Mouse (Mus musculus): ENCODE measurements at regions not wholly inside any gene's neighbourhood (a gene's known extent, or its start where the extent isn't known, plus 50 kb on each side); places are given as distances from the start of the nearest gene placed in this dataset.

- H3K4me1 ChIP-seq (ENCODE audit: control insufficient read depth, insufficient read depth, low read depth, low read length), result no peaks in the 10 kb centered on the region
- no peaks in the 10 kb centered on the region for H3K36me3 ChIP-seq (ENCODE audit: control insufficient read depth, insufficient read depth, low read length)
- WGBS, result 42% methylated on average over 3 of the region's 3 CpGs
- H3K4me3 ChIP-seq (ENCODE audit: low read length), result no peak overlapping the region
- H3K4me2 ChIP-seq (ENCODE audit: low read length), result no peak overlapping the region
- H3K27me3 ChIP-seq (replicated peaks; ENCODE audit: control insufficient read depth, insufficient read depth, low read length), result no peaks in the 10 kb centered on the region
- H3K9me3 ChIP-seq (ENCODE audit: control insufficient read depth, low read length), result no peaks in the 10 kb centered on the region
- H3K27ac ChIP-seq (ENCODE audit: low read depth, low read length), result no peak overlapping the region
- ATAC-seq, result no peak
- no peak overlapping the region for H3K9ac ChIP-seq (ENCODE audit: low read depth, low read length)
These were observed 190.7 kb upstream of the Tas2r134 start for GRCm38 (mm10) chr2:51436590-51436989.

DNA sequence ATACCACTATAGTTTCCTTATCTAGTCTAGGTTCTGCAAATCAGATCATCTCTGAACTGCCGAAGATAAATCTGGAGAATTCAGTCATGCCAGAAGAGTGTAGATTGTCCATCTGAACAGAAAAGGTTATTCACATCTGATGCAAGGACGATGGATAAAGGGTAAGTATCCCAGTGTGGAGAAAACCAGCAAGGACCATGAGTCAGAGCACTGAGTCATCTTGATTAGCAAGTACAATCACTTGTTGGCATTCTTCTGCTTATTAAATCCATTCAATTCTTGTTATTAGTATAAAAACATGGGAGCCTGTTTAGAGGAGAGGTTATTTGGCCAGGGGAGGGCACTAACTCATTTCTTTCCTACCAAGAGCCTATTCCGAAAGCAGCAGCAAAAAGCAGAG, 195.7 kb upstream of the Tas2r134 start:
- H3K36me3 ChIP-seq (ENCODE audit: control insufficient read depth, insufficient read depth, low read length), result no peaks in the 10 kb centered on the region
- H3K9ac ChIP-seq (ENCODE audit: low read depth, low read length), result no peak overlapping the region
- no peak overlapping the region for H3K27ac ChIP-seq (ENCODE audit: low read depth, low read length)
- no peaks in the 10 kb centered on the region for H3K4me1 ChIP-seq (ENCODE audit: control insufficient read depth, insufficient read depth, low read depth, low read length)
- no peak overlapping the region for H3K4me2 ChIP-seq (ENCODE audit: low read length)
- H3K27me3 ChIP-seq (replicated peaks; ENCODE audit: control insufficient read depth, insufficient read depth, low read length), result no peaks in the 10 kb centered on the region
- no peak for ATAC-seq
- H3K9me3 ChIP-seq (ENCODE audit: control insufficient read depth, low read length), result no peaks in the 10 kb centered on the region
- 82% methylated on average over 3 of the region's 3 CpGs for WGBS
- H3K4me3 ChIP-seq (ENCODE audit: low read length), result no peak overlapping the region

DNA sequence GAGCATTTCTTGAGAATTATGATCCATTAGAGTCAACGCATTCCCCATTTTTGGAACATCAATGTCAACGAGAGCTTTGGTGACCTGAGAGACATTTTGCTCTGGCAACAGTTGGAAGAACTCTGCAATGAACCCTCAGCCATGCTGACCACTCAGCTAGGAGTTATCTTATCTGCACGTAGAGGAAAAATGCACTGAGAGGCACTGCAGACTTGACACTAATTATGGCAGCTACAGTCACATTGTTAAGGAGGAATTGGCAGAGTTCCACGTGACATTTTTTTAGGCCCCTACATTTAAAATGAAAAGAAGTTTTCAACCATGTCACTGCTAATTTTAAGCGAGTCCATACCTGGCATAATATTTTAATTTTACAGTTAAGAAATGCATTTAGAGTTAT, 197.6 kb upstream of the Tas2r134 start:
- no peaks in the 10 kb centered on the region for H3K9me3 ChIP-seq (ENCODE audit: control insufficient read depth, low read length)
- H3K4me1 ChIP-seq (ENCODE audit: control insufficient read depth, insufficient read depth, low read depth, low read length), result no peaks in the 10 kb centered on the region
- WGBS, result 73% methylated on average over 5 of the region's 5 CpGs
- H3K4me3 ChIP-seq (ENCODE audit: low read length), result no peak overlapping the region
- ATAC-seq, result no peak
- no peak overlapping the region for H3K27ac ChIP-seq (ENCODE audit: low read depth, low read length)
- no peaks in the 10 kb centered on the region for H3K36me3 ChIP-seq (ENCODE audit: control insufficient read depth, insufficient read depth, low read length)
- H3K9ac ChIP-seq (ENCODE audit: low read depth, low read length), result no peak overlapping the region
- H3K27me3 ChIP-seq (replicated peaks; ENCODE audit: control insufficient read depth, insufficient read depth, low read length), result no peaks in the 10 kb centered on the region
- H3K4me2 ChIP-seq (ENCODE audit: low read length), result no peak overlapping the region

GRCm38 (mm10) chr2:51422442-51422841, 204.9 kb upstream of the Tas2r134 start:
- no peaks in the 10 kb centered on the region for H3K27me3 ChIP-seq (replicated peaks; ENCODE audit: control insufficient read depth, insufficient read depth, low read length)
- 46% methylated on average over 6 of the region's 6 CpGs for WGBS
- no peaks in the 10 kb centered on the region for H3K36me3 ChIP-seq (ENCODE audit: control insufficient read depth, insufficient read depth, low read length)
- no peak overlapping the region for H3K27ac ChIP-seq (ENCODE audit: low read depth, low read length)
- H3K9ac ChIP-seq (ENCODE audit: low read depth, low read length), result no peak overlapping the region
- no peak overlapping the region for H3K4me3 ChIP-seq (ENCODE audit: low read length)
- H3K4me1 ChIP-seq (ENCODE audit: control insufficient read depth, insufficient read depth, low read depth, low read length), result no peaks in the 10 kb centered on the region
- no peak overlapping the region for H3K4me2 ChIP-seq (ENCODE audit: low read length)
- ATAC-seq, result no peak
- H3K9me3 ChIP-seq (ENCODE audit: control insufficient read depth, low read length), result no peaks in the 10 kb centered on the region

- Histone ChIP-seq H3K4me3 (ENCODE audit: low read length) (no peak overlapping the region), H3K27me3 (replicated peaks; ENCODE audit: control insufficient read depth, insufficient read depth, low read length) (no peaks in the 10 kb centered on the region), H3K9me3 (ENCODE audit: control insufficient read depth, low read length) (no peaks in the 10 kb centered on the region), H3K4me1 (ENCODE audit: control insufficient read depth, insufficient read depth, low read depth, low read length) (no peaks in the 10 kb centered on the region), H3K9ac (ENCODE audit: low read depth, low read length) (no peak overlapping the region), H3K27ac (ENCODE audit: low read depth, low read length) (no peak overlapping the region), H3K4me2 (ENCODE audit: low read length) (no peak overlapping the region), H3K36me3 (ENCODE audit: control insufficient read depth, insufficient read depth, low read length) (no peaks in the 10 kb centered on the region)
- ATAC-seq, result 0 out of 2 replicates have a peak, but pooled peaks have one; percentile 24
- 62% methylated on average over 10 of the region's 10 CpGs for WGBS
These were observed 209.2 kb upstream of the Tas2r134 start for GRCm38 (mm10) chr2:51417908-51418690.

DNA sequence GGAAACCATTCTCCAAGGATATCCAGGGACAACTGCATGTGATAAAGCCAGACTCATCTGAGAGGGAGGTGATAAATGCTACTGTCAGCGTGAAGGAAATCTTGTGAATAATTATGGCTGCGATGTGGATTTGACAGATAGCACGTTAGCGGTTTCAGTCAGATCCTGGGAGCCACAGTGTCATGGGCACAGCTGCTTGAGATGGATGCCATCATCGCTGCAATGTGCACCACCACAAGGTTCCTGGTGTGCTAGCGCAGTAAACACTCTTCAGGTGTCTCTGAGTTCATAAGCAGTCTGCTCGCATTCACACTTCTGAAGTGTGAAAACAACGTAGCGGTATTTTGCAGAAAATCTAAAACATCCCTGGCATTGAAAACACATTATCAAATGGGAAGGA, 238.9 kb upstream of the Tas2r134 start:
- WGBS, result 83% methylated on average over 9 of the region's 9 CpGs
- no peaks in the 10 kb centered on the region for H3K36me3 ChIP-seq (ENCODE audit: control insufficient read depth, insufficient read depth, low read length)
- H3K27ac ChIP-seq (ENCODE audit: low read depth, low read length), result no peak overlapping the region
- H3K4me1 ChIP-seq (ENCODE audit: control insufficient read depth, insufficient read depth, low read depth, low read length), result no peaks in the 10 kb centered on the region; the same call in 1 of the 2 replicates
- H3K4me3 ChIP-seq (ENCODE audit: low read length), result no peak overlapping the region
- H3K27me3 ChIP-seq (replicated peaks; ENCODE audit: control insufficient read depth, insufficient read depth, low read length), result no peaks in the 10 kb centered on the region
- H3K4me2 ChIP-seq (ENCODE audit: low read length), result no peak overlapping the region
- H3K9ac ChIP-seq (ENCODE audit: low read depth, low read length), result no peak overlapping the region
- ATAC-seq, result no peak
- no peaks in the 10 kb centered on the region for H3K9me3 ChIP-seq (ENCODE audit: control insufficient read depth, low read length)

GRCm38 (mm10) chr2:51387136-51387535, 238.2 kb upstream of the Rnd3 start:
- H3K36me3 ChIP-seq (ENCODE audit: control insufficient read depth, insufficient read depth, low read length), result no peaks in the 10 kb centered on the region
- no peaks in the 10 kb centered on the region for H3K9me3 ChIP-seq (ENCODE audit: control insufficient read depth, low read length)
- no peak overlapping the region for H3K9ac ChIP-seq (ENCODE audit: low read depth, low read length)
- no peaks in the 10 kb centered on the region; the same call in 1 of the 2 replicates for H3K4me1 ChIP-seq (ENCODE audit: control insufficient read depth, insufficient read depth, low read depth, low read length)
- H3K27ac ChIP-seq (ENCODE audit: low read depth, low read length), result no peak overlapping the region
- ATAC-seq, result 0 out of 2 replicates have a peak, but pooled peaks have one; percentile 42
- no peak overlapping the region for H3K4me2 ChIP-seq (ENCODE audit: low read length)
- no peak overlapping the region for H3K4me3 ChIP-seq (ENCODE audit: low read length)
- H3K27me3 ChIP-seq (replicated peaks; ENCODE audit: control insufficient read depth, insufficient read depth, low read length), result no peaks in the 10 kb centered on the region
- 40% methylated on average over 1 of the region's 1 CpGs for WGBS

DNA sequence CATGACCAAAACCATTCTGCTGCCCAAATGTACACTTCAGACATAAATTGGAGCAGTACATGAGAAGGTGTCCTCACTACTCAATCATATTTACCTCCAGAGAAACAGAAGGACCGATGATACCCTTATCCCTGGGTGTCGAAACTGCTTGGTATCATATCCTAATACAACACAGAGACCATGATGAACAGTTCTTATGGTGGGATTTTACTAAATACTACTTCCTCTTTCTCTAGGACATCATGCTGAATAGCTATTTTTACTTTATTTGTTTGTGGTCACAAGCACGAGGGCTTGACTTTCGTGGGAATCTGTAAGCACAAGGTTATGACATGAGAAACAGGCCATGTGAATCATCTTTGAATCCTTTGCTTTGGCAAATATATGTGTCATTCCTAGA, 227.7 kb upstream of the Rnd3 start:
- H3K9me3 ChIP-seq (ENCODE audit: control insufficient read depth, low read length), result no peaks in the 10 kb centered on the region
- H3K4me3 ChIP-seq (ENCODE audit: low read length), result no peak overlapping the region
- H3K36me3 ChIP-seq (ENCODE audit: control insufficient read depth, insufficient read depth, low read length), result no peaks in the 10 kb centered on the region
- no peak overlapping the region for H3K4me2 ChIP-seq (ENCODE audit: low read length)
- H3K9ac ChIP-seq (ENCODE audit: low read depth, low read length), result no peak overlapping the region
- H3K27ac ChIP-seq (ENCODE audit: low read depth, low read length), result no peak overlapping the region
- no peak for ATAC-seq
- H3K4me1 ChIP-seq (ENCODE audit: control insufficient read depth, insufficient read depth, low read depth, low read length), result no peaks in the 10 kb centered on the region
- 95% methylated on average over 4 of the region's 4 CpGs for WGBS
- no peaks in the 10 kb centered on the region for H3K27me3 ChIP-seq (replicated peaks; ENCODE audit: control insufficient read depth, insufficient read depth, low read length)

GRCm38 (mm10) chr2:51374636-51375035, 225.7 kb upstream of the Rnd3 start:
- Histone ChIP-seq H3K27ac (ENCODE audit: low read depth, low read length) (no peak overlapping the region), H3K27me3 (replicated peaks; ENCODE audit: control insufficient read depth, insufficient read depth, low read length) (no peaks in the 10 kb centered on the region), H3K4me1 (ENCODE audit: control insufficient read depth, insufficient read depth, low read depth, low read length) (no peaks in the 10 kb centered on the region), H3K9me3 (ENCODE audit: control insufficient read depth, low read length) (no peaks in the 10 kb centered on the region), H3K9ac (ENCODE audit: low read depth, low read length) (no peak overlapping the region), H3K4me2 (ENCODE audit: low read length) (no peak overlapping the region), H3K36me3 (ENCODE audit: control insufficient read depth, insufficient read depth, low read length) (no peaks in the 10 kb centered on the region), H3K4me3 (ENCODE audit: low read length) (no peak overlapping the region)
- no peak for ATAC-seq
- 91% methylated on average over 6 of the region's 6 CpGs for WGBS

All from hindbrain, embryonic 16.5 days (tissue).